Mouse (Mus musculus): ENCODE results near the gene Ccdc85b.

Ccdc85b gene

GRCm38 (mm10) chr19:5424782-5425741, 32.6 kb downstream of the Ccdc85b start, which contains the start of the genes Drap1 and AI837181:
Drap1 (minus strand) TSS chr19:5424979.
AI837181 (plus strand) TSS chr19:5425144.
- DNase-seq (ENCODE audit: low spot score in 2 of 2) = peak; percentile 95

GRCm38 (mm10) chr19:5424092-5424781, 33.5 kb downstream of the Ccdc85b start:
- peak; percentile 50 to 67 for DNase-seq (ENCODE audit: low spot score in 2 of 2)

- no peak for DNase-seq (ENCODE audit: low spot score in 2 of 2)
Measured at GRCm38 (mm10) chr19:5423561-5423960, 34.1 kb downstream of the Ccdc85b start.

GRCm38 (mm10) chr19:5422895-5423443, 34.7 kb downstream of the Ccdc85b start:
- no peak for DNase-seq (ENCODE audit: low spot score in 2 of 2)

GRCm38 (mm10) chr19:5422267-5422666, 35.4 kb downstream of the Ccdc85b start:
- DNase-seq (ENCODE audit: low spot score in 2 of 2) = no peak

GRCm38 (mm10) chr19:5421784-5422183, 35.9 kb downstream of the Ccdc85b start:
- no peak for DNase-seq (ENCODE audit: low spot score in 2 of 2)

GRCm38 (mm10) chr19:5420579-5420978, 37.1 kb downstream of the Ccdc85b start:
- DNase-seq (ENCODE audit: low spot score in 2 of 2) = no peak

GRCm38 (mm10) chr19:5419630-5420029, 38.1 kb downstream of the Ccdc85b start:
- DNase-seq (ENCODE audit: low spot score in 2 of 2) = no peak

GRCm38 (mm10) chr19:5418750-5419466, 38.8 kb downstream of the Ccdc85b start:
- DNase-seq (ENCODE audit: low spot score in 2 of 2) = no peak

GRCm38 (mm10) chr19:5414534-5414957, 43.1 kb downstream of the Ccdc85b start:
- DNase-seq (ENCODE audit: low spot score in 2 of 2) = no peak

GRCm38 (mm10) chr19:5413840-5414239, 43.9 kb downstream of the Ccdc85b start:
- DNase-seq (ENCODE audit: low spot score in 2 of 2) = no peak

- no peak for DNase-seq (ENCODE audit: low spot score in 2 of 2)
Measured at GRCm38 (mm10) chr19:5411961-5412360, 45.7 kb downstream of the Ccdc85b start.

GRCm38 (mm10) chr19:5410641-5411040, 47.1 kb downstream of the Ccdc85b start:
- no peak for DNase-seq (ENCODE audit: low spot score in 2 of 2)

- no peak for DNase-seq (ENCODE audit: low spot score in 2 of 2)
Measured at GRCm38 (mm10) chr19:5409068-5409467, 48.6 kb downstream of the Ccdc85b start.

- no peak for DNase-seq (ENCODE audit: low spot score in 2 of 2)
Measured at GRCm38 (mm10) chr19:5408057-5409001, 49.4 kb downstream of the Ccdc85b start.

GRCm38 (mm10) chr19:5407133-5407532, 50.6 kb downstream of the Ccdc85b start:
- DNase-seq (ENCODE audit: low spot score in 2 of 2) = peak in 1 of 2 experiments; percentile 48

GRCm38 (mm10) chr19:5406531-5407126, 51.1 kb downstream of the Ccdc85b start:
- DNase-seq (ENCODE audit: low spot score in 2 of 2) = peak in 1 of 2 experiments; percentile 18

- DNase-seq (ENCODE audit: low spot score in 2 of 2) = no peak
Measured at GRCm38 (mm10) chr19:5405924-5406323, 51.8 kb downstream of the Ccdc85b start.

All from cerebellum, postnatal 4 days (tissue).